Mouse (Mus musculus) heart, adult 2 months (tissue): ENCODE data around the gene Mrpl22. TPM values are rescaled to one million over a fixed set of nuclear protein-coding genes. Genes with fewer than 3 reads are reported as not detected.
"Not testable (repeated sequence)": the region's sequence is repeated elsewhere in the genome, so short reads cannot be mapped to it uniquely, and the experiment has no call there.

Experiments
- DNase-seq, 2 experiments: peaks; one replicate each; pipeline ENCODE4 v3.0.0; 2021
- H3K27ac ChIP-seq: fragments of 200-600 bp; 2 replicates; pipeline ENCODE4 v1.8.1; 2022
- H3K27me3 ChIP-seq: fragments of 200-500 bp; 2 replicates; pipeline ENCODE4 v1.6.1; 2012; ENCODE audit warnings: mild to moderate bottlenecking, low read length, inconsistent platforms, mixed read lengths; ENCODE audit not compliant: control insufficient read depth, insufficient read depth
- H3K36me3 ChIP-seq: fragments of 200-500 bp; 2 replicates; pipeline ENCODE4 v1.6.1; 2012; ENCODE audit warnings: low read length, inconsistent platforms; ENCODE audit not compliant: control insufficient read depth, insufficient read depth
- H3K4me1 ChIP-seq: fragments of 200-500 bp; 2 replicates; pipeline ENCODE4 v1.6.1; 2011; ENCODE audit warnings: low read length; ENCODE audit not compliant: control insufficient read depth, insufficient read depth
- H3K4me3 ChIP-seq: fragments of 200-600 bp; 2 replicates; pipeline ENCODE4 v1.8.1; 2022
- H3K79me2 ChIP-seq: fragments of 200-500 bp; replicated peaks from 2 replicates; pipeline ENCODE4 v1.6.1; 2012; ENCODE audit warnings: mild to moderate bottlenecking, inconsistent platforms, low read length, moderate library complexity, mixed read lengths; ENCODE audit not compliant: control insufficient read depth, insufficient read depth
- H3K9ac ChIP-seq: fragments of 200-500 bp; 2 replicates; pipeline ENCODE4 v1.6.1; 2012; ENCODE audit warnings: low read depth, mild to moderate bottlenecking, control low read depth, inconsistent platforms, low read length, mixed read lengths
- CTCF ChIP-seq: fragments of 200-600 bp; IDR thresholded peaks from 2 replicates; pipeline ENCODE4 v1.8.1; 2022; ENCODE audit warnings: antibody characterized with exemption, mild to moderate bottlenecking, moderate library complexity
- EP300 ChIP-seq: fragments of 200-500 bp; IDR thresholded peaks from 2 replicates; pipeline ENCODE4 v1.6.1; 2011; ENCODE audit warnings: low read depth, low read length, control low read depth; ENCODE audit not compliant: insufficient read depth
- POLR2A ChIP-seq: fragments of 200-500 bp; IDR thresholded peaks from 2 replicates; pipeline ENCODE4 v1.6.1; 2011; ENCODE audit warnings: mild to moderate bottlenecking, low read depth, low read length, control low read depth; ENCODE audit not compliant: insufficient read depth
- WGBS: fragments of 180-500 bp; shearing (Covaris S2); methylation state at CpG from one replicate; pipeline ENCODE4 v1.1.7; 2018; 5-methylcytosine and 5-hydroxymethylcytosine counted together
- intact Hi-C: fragments of 180-260 bp; cut with DNase I; formaldehyde crosslinking; loops from one replicate; pipeline ENCODE4 v1.15.1; 2025
- polyA plus RNA-seq: library from polyadenylated mRNA; depleted of rRNA; stranded (reverse); fragments of >200 nt; gene quantifications from 2 replicates; pipeline ENCODE4 v1.2.3, GENCODE M21; 2012; rRNA removed
- total RNA-seq, 2 experiments: library from RNA; stranded (reverse); gene quantifications; 2 replicates each; pipeline ENCODE4 v1.2.3; 2021

Mrpl22 gene
- total and polyA plus RNA-seq, 3 experiments: 48.6 to 53.9 (median 50.7) TPM

GRCm38 (mm10) chr11:58225655-58226054 is 54.2 kb downstream of the Mrpl22 start:
- no peaks in the 10 kb centered on the region for H3K27me3 ChIP-seq
- H3K27ac ChIP-seq: no peak overlapping the region
- peak; percentile 72 for TF ChIP-seq EP300
- TF ChIP-seq POLR2A: no peak
- TF ChIP-seq CTCF: peak; percentile 99; the same call in 1 of the 2 replicates
- peak; percentile 74 to 83 for DNase-seq
- H3K79me2 ChIP-seq: no peaks in the 10 kb centered on the region
- 7% methylated on average over 5 of the region's 5 CpGs for WGBS
- peaks cover 3% of the 10 kb centered on the region for H3K36me3 ChIP-seq
- no peak overlapping the region for H3K4me3 ChIP-seq
- peaks cover 8% of the 10 kb centered on the region for H3K4me1 ChIP-seq
- intact Hi-C loops: loop anchor here (1.0 to 2.0 kb wide), 2 partner anchors 25 to 46 kb away; no protein-coding TSS in a partner anchor
- no peak overlapping the region for H3K9ac ChIP-seq

DNA sequence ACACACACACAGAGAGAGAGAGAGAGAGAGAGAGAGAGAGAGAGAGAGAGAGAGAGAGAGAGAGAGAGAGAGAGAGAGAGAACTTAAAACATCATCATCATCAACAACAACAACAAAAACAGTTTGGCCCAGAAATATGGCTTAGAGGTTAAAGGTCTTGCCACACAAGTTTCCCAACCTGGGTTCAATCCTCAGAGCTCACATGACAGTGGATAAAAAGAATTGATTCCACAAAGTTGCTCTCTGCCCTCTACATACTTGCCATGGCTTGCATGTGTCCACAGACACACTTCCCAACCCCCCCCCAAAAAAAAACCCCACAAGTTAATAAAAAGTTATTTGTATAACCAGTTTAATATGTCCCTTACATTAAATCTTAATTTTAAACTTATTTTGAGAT is 55.0 kb downstream of the Mrpl22 start:
- Histone ChIP-seq H3K9ac (no peak overlapping the region), H3K4me3 (no peak overlapping the region), H3K27ac (no peak overlapping the region), H3K4me1 (peaks cover 8% of the 10 kb centered on the region), H3K27me3 (no peaks in the 10 kb centered on the region), H3K79me2 (no peaks in the 10 kb centered on the region), H3K36me3 (peaks cover 3% of the 10 kb centered on the region)
- no peak for DNase-seq
- no peak for TF ChIP-seq POLR2A
- TF ChIP-seq CTCF: no peak
- no peak for TF ChIP-seq EP300
- intact Hi-C loops: no loop called here

DNA sequence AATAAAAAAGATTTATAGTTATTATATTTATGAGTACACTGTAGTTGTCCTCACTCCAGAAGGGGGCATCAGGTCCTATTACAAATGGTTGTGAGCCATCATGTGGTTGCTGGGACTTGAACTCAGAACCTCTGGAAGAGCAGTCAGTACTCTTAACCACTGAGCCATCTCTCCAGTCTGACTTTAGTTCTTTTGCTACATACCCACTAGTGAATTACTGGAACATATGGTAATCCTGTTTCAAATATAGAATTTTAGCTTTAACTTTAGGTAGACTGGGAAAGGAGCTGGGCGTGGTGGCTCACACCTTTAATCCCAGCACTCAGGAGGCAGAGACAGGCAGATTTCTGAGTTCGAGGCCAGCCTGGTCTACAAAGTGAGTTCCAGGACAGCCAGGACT is 56.6 kb downstream of the Mrpl22 start:
- H3K36me3 ChIP-seq, H3K9ac ChIP-seq, intact Hi-C loops, DNase-seq, H3K4me1 ChIP-seq, H3K79me2 ChIP-seq, H3K4me3 ChIP-seq, H3K27me3 ChIP-seq, H3K27ac ChIP-seq: not testable (repeated sequence)
- 86% methylated on average over 2 of the region's 2 CpGs for WGBS

Other genes with a start within 250 kb of the Mrpl22 start
- 10 to 100 TPM; 57.4 to 63.4 TPM for gene Larp1, start 162.6 kb upstream of the Mrpl22 start, total RNA-seq
- gene Larp1, start 162.6 kb upstream of the Mrpl22 start, polyA plus RNA-seq: 26.5 and 35.7 TPM in 2 replicates
- not detected for gene Gm12248, start 78.5 kb upstream of the Mrpl22 start, total RNA-seq
- gene Gm12248, start 78.5 kb upstream of the Mrpl22 start, polyA plus RNA-seq: 0.44 TPM in 1 of 2 replicates, not detected in the other
- 10 to 100 TPM; 35.5 to 36.4 TPM for gene Cnot8, start 67.5 kb upstream of the Mrpl22 start, total RNA-seq
- gene Cnot8, start 67.5 kb upstream of the Mrpl22 start, polyA plus RNA-seq: 43.0 and 76.2 TPM in 2 replicates
- gene Gemin5, start 3.1 kb upstream of the Mrpl22 start, total RNA-seq: 1 to 10 TPM; 9.1 to 9.3 TPM
- 3.2 and 4.7 TPM in 2 replicates for gene Gemin5, start 3.1 kb upstream of the Mrpl22 start, polyA plus RNA-seq
- gene Igtp, start 27.9 kb downstream of the Mrpl22 start, total RNA-seq: 10 to 100 TPM in 1 of 2 experiments, 1 to 10 TPM in 1; 9.3 to 12.4 TPM
- gene Igtp, start 27.9 kb downstream of the Mrpl22 start, polyA plus RNA-seq: 14.1 and 16.4 TPM in 2 replicates
- 10 to 100 TPM; 10.6 to 16.4 TPM for gene Irgm2, start 28.0 kb downstream of the Mrpl22 start, total RNA-seq
- gene Irgm2, start 28.0 kb downstream of the Mrpl22 start, polyA plus RNA-seq: 11.9 and 18.3 TPM in 2 replicates
- not detected for gene 4930438A08Rik, start 103.1 kb downstream of the Mrpl22 start, total RNA-seq
- not detected in 2 replicates for gene 4930438A08Rik, start 103.1 kb downstream of the Mrpl22 start, polyA plus RNA-seq
- gene Zfp692, start 135.4 kb downstream of the Mrpl22 start, total RNA-seq: 1 to 10 TPM; 3.1 to 4.4 TPM
- 9.8 and 11.3 TPM in 2 replicates for gene Zfp692, start 135.4 kb downstream of the Mrpl22 start, polyA plus RNA-seq
- gene Zfp672, start 158.7 kb downstream of the Mrpl22 start, total RNA-seq: 10 to 100 TPM; 41.9 to 48.7 TPM
- gene Zfp672, start 158.7 kb downstream of the Mrpl22 start, polyA plus RNA-seq: 33.8 and 38.4 TPM in 2 replicates
- 10 to 100 TPM; 28.4 to 33.9 TPM for gene Sh3bp5l, start 159.1 kb downstream of the Mrpl22 start, total RNA-seq
- 22.8 and 30.4 TPM in 2 replicates for gene Sh3bp5l, start 159.1 kb downstream of the Mrpl22 start, polyA plus RNA-seq
- not detected for gene Lypd8, start 207.4 kb downstream of the Mrpl22 start, total RNA-seq
- gene Lypd8, start 207.4 kb downstream of the Mrpl22 start, polyA plus RNA-seq: 0.56 and 0.62 TPM in 2 replicates
- gene 1810065E05Rik, start 249.4 kb downstream of the Mrpl22 start, total RNA-seq: not detected
- not detected in 2 replicates for gene 1810065E05Rik, start 249.4 kb downstream of the Mrpl22 start, polyA plus RNA-seq